ENCODE assay signal across 7 mouse cellular contexts in genomic region chr15:79657837-79658530, GRCm38 (mm10). TPM values are rescaled to one million over a fixed set of nuclear protein-coding genes. Genes with fewer than 3 reads are reported as not detected.
A peak's percentile ranks its signal among the peaks of the same experiment; 100 is the strongest.
DNase-seq lines count a peak whose midpoint lies in the region; ATAC-seq lines count a peak whose summit lies in the region.

No protein-coding gene starts in this region.

- peaks cover 7% of the 10 kb centered on the region; the same call in 1 of the 2 replicates for H3K4me1 ChIP-seq in intestine, embryonic 16.5 days (ENCODE audit: control insufficient read depth, insufficient read depth, low read length)
- H3K4me1 ChIP-seq in midbrain, embryonic 11.5 days (ENCODE audit: control insufficient read depth, insufficient read depth, low read length), result peaks cover 5% of the 10 kb centered on the region; the same call in 1 of the 2 replicates

- peak overlapping the region; percentile 81 for H3K4me3 ChIP-seq in intestine, embryonic 16.5 days (ENCODE audit: low read length)
- peak overlapping the region; percentile 79 for H3K4me3 ChIP-seq in midbrain, embryonic 11.5 days (ENCODE audit: low read depth, low read length)

- intact Hi-C loops in gastrocnemius, postnatal 36 days (cut with DNase I), result no loop called here
- intact Hi-C loops in left cerebral cortex, postnatal 36 days (cut with DNase I), result loop anchor here (10.0 kb wide), 1 partner anchor 433 kb away; the partner anchor contains the start of genes Gm49486 and Pick1

- 5% methylated on average over 16 of the region's 16 CpGs for WGBS in intestine, embryonic 16.5 days
- 4% methylated on average over 16 of the region's 16 CpGs for WGBS in midbrain, embryonic 11.5 days

- H3K9ac ChIP-seq in intestine, embryonic 16.5 days (ENCODE audit: low read depth, low read length), result peak overlapping the region; percentile 86
- peak overlapping the region; percentile 90 for H3K9ac ChIP-seq in midbrain, embryonic 11.5 days (ENCODE audit: low read length)

- H3K4me2 ChIP-seq in intestine, embryonic 16.5 days (ENCODE audit: low read depth, low read length), result peak overlapping the region; percentile 92
- H3K4me2 ChIP-seq in midbrain, embryonic 11.5 days, result peak overlapping the region; percentile 77

- peak; percentile 82 to 87 for DNase-seq in adrenal gland, adult 18-20 months (ENCODE audit: low spot score in 2 of 2)
- DNase-seq in embryo, embryonic 11 days, result peak; percentile 91
- peak; percentile 76 to 78 for DNase-seq in gastrocnemius, postnatal 36 days
- DNase-seq in left cerebral cortex, postnatal 36 days (ENCODE audit: low spot score in 2 of 2), result peak; percentile 78 to 83
- peak; percentile 98 for DNase-seq in midbrain, embryonic 11.5 days (ENCODE audit: low spot score, missing footprints)
- peak; percentile 65 for DNase-seq in skeletal muscle tissue, adult 2 months (ENCODE audit: low read depth, low spot score)

- peak overlapping the region; percentile 94 for H3K27ac ChIP-seq in intestine, embryonic 16.5 days (ENCODE audit: low read length)
- H3K27ac ChIP-seq in midbrain, embryonic 11.5 days (ENCODE audit: low read depth, low read length), result peak overlapping the region; percentile 96

- H3K9me3 ChIP-seq in intestine, embryonic 16.5 days (ENCODE audit: control insufficient read depth, low read length), result no peaks in the 10 kb centered on the region
- H3K9me3 ChIP-seq in midbrain, embryonic 11.5 days (ENCODE audit: control insufficient read depth, low read length), result no peaks in the 10 kb centered on the region

- no peaks in the 10 kb centered on the region for H3K36me3 ChIP-seq in intestine, embryonic 16.5 days (ENCODE audit: control insufficient read depth, insufficient read depth, low read length)
- H3K36me3 ChIP-seq in midbrain, embryonic 11.5 days (ENCODE audit: control insufficient read depth, insufficient read depth, low read length), result 0 out of 2 replicates have a peak, but pooled peaks cover under 1% of the 10 kb centered on the region

- peak; percentile 19 for ATAC-seq in intestine, embryonic 16.5 days
- 0 out of 2 replicates have a peak, but pooled peaks have one; percentile 12 for ATAC-seq in midbrain, embryonic 11.5 days (ENCODE audit: low FRiP score)

- no peaks in the 10 kb centered on the region for H3K27me3 ChIP-seq in intestine, embryonic 16.5 days (replicated peaks; ENCODE audit: control insufficient read depth, insufficient read depth, low read length)
- H3K27me3 ChIP-seq in midbrain, embryonic 11.5 days (ENCODE audit: control insufficient read depth, insufficient read depth, low read length), result no peaks in the 10 kb centered on the region

RNA-seq across cellular contexts. Expression of gene Fam227a, which starts 0.8 kb away (rescaled TPM):
- total RNA-seq in adrenal gland, adult 18-20 months (2021), result 1 to 10 TPM; 1.5 to 2.0 TPM
- under 1 TPM; 0.81 to 0.87 TPM for total RNA-seq in gastrocnemius, postnatal 36 days (2021)
- 0.60 and 0.72 TPM in 2 replicates for polyA plus RNA-seq in intestine, embryonic 16.5 days (2015; fragmentation: Nextera tagmentation; extraction: Ambion mirVana)
- 10 to 100 TPM in 1 of 2 experiments, 1 to 10 TPM in 1; 8.0 to 13.2 TPM for total RNA-seq in left cerebral cortex, postnatal 36 days (2021)
- 2.2 and 3.7 TPM in 2 replicates for polyA plus RNA-seq in midbrain, embryonic 11.5 days (2014; fragmentation: Nextera tagmentation; extraction: Ambion mirVana)

RNA-seq across cellular contexts. Expression of gene Cby1, which starts 1.0 kb away (rescaled TPM):
- total RNA-seq in adrenal gland, adult 18-20 months (2021), result 10 to 100 TPM; 16.9 to 18.7 TPM
- total RNA-seq in gastrocnemius, postnatal 36 days (2021), result 10 to 100 TPM; 12.1 to 14.5 TPM
- polyA plus RNA-seq in intestine, embryonic 16.5 days (2015; fragmentation: Nextera tagmentation; extraction: Ambion mirVana), result 37.1 and 37.2 TPM in 2 replicates
- 10 to 100 TPM; 43.5 to 56.1 TPM for total RNA-seq in left cerebral cortex, postnatal 36 days (2021)
- 85.1 and 87.4 TPM in 2 replicates for polyA plus RNA-seq in midbrain, embryonic 11.5 days (2014; fragmentation: Nextera tagmentation; extraction: Ambion mirVana)

RNA-seq across cellular contexts. Expression of gene Tomm22, which starts 12.7 kb away (rescaled TPM):
- 100 to 1,000 TPM; 102 to 112 TPM for total RNA-seq in adrenal gland, adult 18-20 months (2021)
- 10 to 100 TPM; 56.5 to 60.2 TPM for total RNA-seq in gastrocnemius, postnatal 36 days (2021)
- polyA plus RNA-seq in intestine, embryonic 16.5 days (2015; fragmentation: Nextera tagmentation; extraction: Ambion mirVana), result 248 and 288 TPM in 2 replicates
- 10 to 100 TPM; 90.7 to 100.0 TPM for total RNA-seq in left cerebral cortex, postnatal 36 days (2021)
- polyA plus RNA-seq in midbrain, embryonic 11.5 days (2014; fragmentation: Nextera tagmentation; extraction: Ambion mirVana), result 327 and 349 TPM in 2 replicates

RNA-seq across cellular contexts. Expression of gene Josd1, which starts 29.7 kb away (rescaled TPM):
- total RNA-seq in adrenal gland, adult 18-20 months (2021), result 10 to 100 TPM; 35.9 to 40.3 TPM
- 10 to 100 TPM; 12.1 to 13.3 TPM for total RNA-seq in gastrocnemius, postnatal 36 days (2021)
- polyA plus RNA-seq in intestine, embryonic 16.5 days (2015; fragmentation: Nextera tagmentation; extraction: Ambion mirVana), result 14.1 and 17.0 TPM in 2 replicates
- 10 to 100 TPM; 64.0 to 69.3 TPM for total RNA-seq in left cerebral cortex, postnatal 36 days (2021)
- polyA plus RNA-seq in midbrain, embryonic 11.5 days (2014; fragmentation: Nextera tagmentation; extraction: Ambion mirVana), result 12.9 and 14.0 TPM in 2 replicates

RNA-seq across cellular contexts. Expression of gene Gtpbp1, which starts 32.7 kb away (rescaled TPM):
- total RNA-seq in adrenal gland, adult 18-20 months (2021), result 10 to 100 TPM; 28.8 to 30.2 TPM
- total RNA-seq in gastrocnemius, postnatal 36 days (2021), result 10 to 100 TPM; 22.5 to 24.2 TPM
- 24.5 and 25.3 TPM in 2 replicates for polyA plus RNA-seq in intestine, embryonic 16.5 days (2015; fragmentation: Nextera tagmentation; extraction: Ambion mirVana)
- total RNA-seq in left cerebral cortex, postnatal 36 days (2021), result 10 to 100 TPM; 45.1 to 47.1 TPM
- polyA plus RNA-seq in midbrain, embryonic 11.5 days (2014; fragmentation: Nextera tagmentation; extraction: Ambion mirVana), result 31.9 and 37.5 TPM in 2 replicates

Comparison
In these comparisons a context has a peak if more than half of its experiments do, and no peak if none do; other contexts are left out.
1. Peak in every context shown above with its lines: DNase-seq, ATAC-seq, H3K4me3 ChIP-seq and H3K27ac ChIP-seq.